Mouse (Mus musculus) lung, embryonic 16.5 days (tissue): ENCODE results near the gene Gm3435. TPM values are rescaled to one million over a fixed set of nuclear protein-coding genes. Genes with fewer than 3 reads are reported as not detected.

Experiments
- ATAC-seq: fragments of 200-750 bp; cut with Nextera tagmentation; 2 replicates; pipeline ENCODE4 v1.8.0; 2017; ENCODE audit warnings: low read depth, mild to moderate bottlenecking, moderate library complexity
- H3K27ac ChIP-seq: fragments of 300-500 bp; sonication (generic); 2 replicates; pipeline ENCODE4 v1.5.1; 2014; ENCODE audit warnings: mild to moderate bottlenecking, control low read depth, low read length
- H3K27me3 ChIP-seq: fragments of 300-500 bp; sonication (generic); 2 replicates; pipeline ENCODE4 v1.6.1; 2014; ENCODE audit warnings: low read depth, low read length, mixed read lengths; ENCODE audit not compliant: control insufficient read depth, insufficient read depth
- H3K36me3 ChIP-seq: fragments of 300-500 bp; sonication (generic); 2 replicates; pipeline ENCODE4 v1.6.1; 2014; ENCODE audit warnings: low read length; ENCODE audit not compliant: control insufficient read depth, insufficient read depth
- H3K4me1 ChIP-seq: fragments of 300-500 bp; sonication (generic); replicated peaks from 2 replicates; pipeline ENCODE4 v1.6.1; 2014; ENCODE audit warnings: low read length, mixed read lengths; ENCODE audit not compliant: control insufficient read depth, insufficient read depth
- H3K4me2 ChIP-seq: fragments of 300-500 bp; sonication (generic); 2 replicates; pipeline ENCODE4 v1.6.1; 2014; ENCODE audit warnings: low read depth, low read length, control low read depth
- H3K4me3 ChIP-seq: fragments of 300-500 bp; sonication (generic); 2 replicates; pipeline ENCODE4 v1.5.1; 2014; ENCODE audit warnings: mild to moderate bottlenecking, low read length, control low read depth
- H3K9ac ChIP-seq: fragments of 300-500 bp; sonication (generic); 2 replicates; pipeline ENCODE4 v1.6.1; 2014; ENCODE audit warnings: low read length, control low read depth
- H3K9me3 ChIP-seq: fragments of 300-500 bp; sonication (generic); 2 replicates; pipeline ENCODE4 v1.6.1; 2016; ENCODE audit warnings: low read length; ENCODE audit not compliant: control insufficient read depth
- WGBS: fragments of 180-500 bp; shearing (Covaris S2); extraction: QIAGEN DNeasy Blood & Tissue Kit; methylation state at CpG from one replicate; pipeline ENCODE4 v1.1.7; 2014; 5-methylcytosine and 5-hydroxymethylcytosine counted together
- polyA plus RNA-seq: library from polyadenylated mRNA; unstranded; fragments of >200 nt; fragmentation: Nextera tagmentation; extraction: Ambion mirVana; gene quantifications from 2 replicates; pipeline ENCODE4 v1.2.1, GENCODE M21; 2015

The Gm3435 gene
- polyA plus RNA-seq, 1 experiment from 2014 or later, result 9.7 TPM

DNA sequence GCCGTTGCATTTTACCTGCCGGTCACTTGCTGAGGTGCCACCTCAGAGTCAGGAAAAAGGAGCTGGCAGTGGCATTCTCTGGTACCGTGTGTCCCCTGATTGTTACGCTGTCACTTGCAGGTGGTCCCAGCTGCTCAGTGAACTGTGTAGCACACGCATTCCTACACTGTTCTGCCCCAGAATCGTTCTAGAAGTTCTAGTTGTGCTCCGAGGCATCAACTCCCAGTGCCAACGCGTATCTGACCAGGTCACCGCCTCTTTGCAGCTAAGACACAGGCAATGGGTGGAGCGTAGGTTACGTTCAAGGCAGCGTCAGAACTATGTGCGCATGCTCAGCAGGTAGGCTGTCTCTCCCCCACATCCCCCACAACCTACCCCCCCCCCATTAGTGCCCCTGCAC is 49.7 kb downstream of the Gm3435 start:
- H3K4me2 ChIP-seq, result no peak overlapping the region
- H3K4me3 ChIP-seq, result no peak overlapping the region
- H3K36me3 ChIP-seq, result peaks cover 5% of the 10 kb centered on the region; the same call in 1 of the 2 replicates
- no peak for ATAC-seq
- WGBS, result 94% methylated on average over 14 of the region's 14 CpGs
- H3K4me1 ChIP-seq, result no peaks in the 10 kb centered on the region; the same call in 1 of the 2 replicates
- no peak overlapping the region for H3K9ac ChIP-seq
- no peak overlapping the region for H3K27ac ChIP-seq
- H3K9me3 ChIP-seq, result no peaks in the 10 kb centered on the region
- H3K27me3 ChIP-seq, result no peaks in the 10 kb centered on the region

DNA sequence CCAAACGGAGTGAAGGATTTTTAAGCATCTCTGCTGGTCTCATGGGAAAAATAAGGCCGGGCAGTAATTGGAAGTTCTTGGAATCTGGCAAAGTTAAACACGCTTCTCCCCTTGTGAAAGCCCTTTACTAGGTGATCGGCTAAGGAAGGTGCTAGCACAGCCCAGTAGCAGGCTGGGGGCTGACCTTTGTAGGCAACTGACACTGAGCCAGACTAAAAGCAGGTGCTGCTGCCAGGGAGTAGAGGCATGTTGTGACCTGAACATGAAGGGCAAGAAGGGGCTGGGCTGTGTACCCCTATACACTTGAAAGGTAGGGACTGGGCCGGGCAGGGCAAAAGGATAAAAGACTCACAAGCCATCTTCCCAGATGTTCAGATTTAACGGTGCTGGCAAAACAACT is 50.4 kb downstream of the Gm3435 start:
- no peak for ATAC-seq
- no peaks in the 10 kb centered on the region; the same call in 1 of the 2 replicates for H3K4me1 ChIP-seq
- H3K4me3 ChIP-seq, result no peak overlapping the region
- peaks cover 5% of the 10 kb centered on the region; the same call in 1 of the 2 replicates for H3K36me3 ChIP-seq
- H3K4me2 ChIP-seq, result no peak overlapping the region
- H3K9me3 ChIP-seq, result no peaks in the 10 kb centered on the region
- H3K27me3 ChIP-seq, result no peaks in the 10 kb centered on the region
- H3K9ac ChIP-seq, result no peak overlapping the region
- no peak overlapping the region for H3K27ac ChIP-seq
- WGBS, result 90% methylated on average over 6 of the region's 6 CpGs

DNA sequence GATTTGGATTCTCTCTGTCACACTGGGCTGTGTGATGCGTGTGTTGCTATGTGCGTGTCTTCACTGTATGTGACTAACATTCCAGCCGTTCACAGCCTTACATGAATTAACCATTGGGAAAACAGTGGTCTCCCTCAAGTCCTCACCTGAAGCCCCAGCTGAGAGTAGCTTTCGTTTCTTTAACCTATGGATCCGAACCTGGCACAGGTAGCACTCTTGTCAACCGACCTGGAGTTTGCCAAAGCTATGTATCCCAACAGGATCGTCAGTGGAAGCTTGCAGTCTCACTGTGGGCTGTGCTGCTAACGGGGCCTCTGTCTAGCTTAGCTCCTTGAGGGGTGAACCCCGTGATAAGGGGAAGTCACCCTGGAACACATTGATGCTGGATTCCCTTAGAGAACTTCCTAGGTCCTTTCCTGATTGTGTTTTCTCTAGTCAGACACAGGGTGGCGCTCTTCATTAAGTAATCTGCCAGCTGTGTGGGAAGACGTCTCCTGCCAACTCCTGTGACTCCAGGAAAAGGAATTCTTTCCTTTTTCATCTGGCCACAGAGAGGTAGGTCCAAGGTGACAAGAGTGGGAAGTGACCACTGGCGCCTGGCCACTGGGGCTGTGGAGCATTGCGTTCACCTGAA is 55.5 kb downstream of the Gm3435 start:
- H3K9me3 ChIP-seq, result no peaks in the 10 kb centered on the region
- H3K4me1 ChIP-seq, result peaks cover 8% of the 10 kb centered on the region
- H3K4me2 ChIP-seq, result no peak overlapping the region
- no peak overlapping the region for H3K9ac ChIP-seq
- H3K36me3 ChIP-seq, result peaks cover 3% of the 10 kb centered on the region; the same call in 1 of the 2 replicates
- peak; percentile 53 for ATAC-seq
- H3K27ac ChIP-seq, result no peak overlapping the region
- H3K4me3 ChIP-seq, result no peak overlapping the region
- WGBS, result 39% methylated on average over 13 of the region's 13 CpGs
- H3K27me3 ChIP-seq, result no peaks in the 10 kb centered on the region

DNA sequence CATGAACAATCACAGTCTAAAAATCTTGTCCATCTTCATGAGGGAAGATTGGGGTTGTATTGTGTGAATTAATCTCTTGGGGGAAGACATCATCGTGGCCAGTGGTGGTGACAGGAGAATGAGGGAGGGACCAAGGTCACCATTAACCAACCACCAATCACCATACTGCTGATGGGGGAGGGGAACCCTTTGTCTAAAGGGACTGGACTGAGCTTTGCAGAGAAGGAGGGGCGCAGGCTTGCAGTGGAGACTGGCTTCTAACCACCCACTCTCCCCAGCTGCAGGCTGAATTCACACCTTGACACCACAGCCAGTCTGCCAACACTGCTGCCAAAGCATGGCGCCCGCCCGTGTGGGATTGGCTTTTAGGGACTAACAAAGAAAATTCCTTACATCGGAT is 56.1 kb downstream of the Gm3435 start:
- no peaks in the 10 kb centered on the region for H3K27me3 ChIP-seq
- peak; percentile 42 for ATAC-seq
- no peak overlapping the region for H3K27ac ChIP-seq
- no peaks in the 10 kb centered on the region for H3K9me3 ChIP-seq
- H3K36me3 ChIP-seq, result peaks cover 3% of the 10 kb centered on the region; the same call in 1 of the 2 replicates
- H3K4me3 ChIP-seq, result no peak overlapping the region
- 0 out of 2 replicates have a peak overlapping the region, but pooled peaks have one; percentile 7 for H3K9ac ChIP-seq
- peaks cover 8% of the 10 kb centered on the region for H3K4me1 ChIP-seq
- WGBS, result 52% methylated on average over 6 of the region's 6 CpGs
- no peak overlapping the region for H3K4me2 ChIP-seq

DNA sequence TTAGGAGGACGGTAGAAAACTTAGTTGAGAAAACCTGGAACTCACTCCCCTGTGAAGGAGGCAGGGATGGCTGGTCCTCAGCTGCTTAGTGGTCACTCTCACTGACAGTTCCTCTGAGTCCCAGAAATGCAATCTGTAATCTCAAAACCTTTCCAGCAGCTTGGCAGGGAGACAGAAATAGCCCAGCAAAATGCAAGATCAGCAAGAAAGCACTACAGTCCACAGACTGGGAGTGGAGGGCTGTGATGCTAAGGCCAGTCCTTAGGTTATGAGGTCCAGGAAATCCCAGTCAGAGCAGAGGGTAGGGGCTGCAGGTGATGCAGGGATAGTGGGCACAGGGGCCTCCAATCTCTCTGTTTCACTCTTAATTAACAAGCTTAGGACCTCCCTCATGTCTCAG is 56.9 kb downstream of the Gm3435 start:
- WGBS, result 65% methylated on average over 1 of the region's 1 CpGs
- H3K27ac ChIP-seq, result no peak overlapping the region
- H3K36me3 ChIP-seq, result no peaks in the 10 kb centered on the region
- H3K4me3 ChIP-seq, result no peak overlapping the region
- no peak overlapping the region for H3K4me2 ChIP-seq
- peaks cover 8% of the 10 kb centered on the region for H3K4me1 ChIP-seq
- ATAC-seq, result no peak
- H3K9me3 ChIP-seq, result no peaks in the 10 kb centered on the region
- H3K27me3 ChIP-seq, result no peaks in the 10 kb centered on the region
- no peak overlapping the region for H3K9ac ChIP-seq

DNA sequence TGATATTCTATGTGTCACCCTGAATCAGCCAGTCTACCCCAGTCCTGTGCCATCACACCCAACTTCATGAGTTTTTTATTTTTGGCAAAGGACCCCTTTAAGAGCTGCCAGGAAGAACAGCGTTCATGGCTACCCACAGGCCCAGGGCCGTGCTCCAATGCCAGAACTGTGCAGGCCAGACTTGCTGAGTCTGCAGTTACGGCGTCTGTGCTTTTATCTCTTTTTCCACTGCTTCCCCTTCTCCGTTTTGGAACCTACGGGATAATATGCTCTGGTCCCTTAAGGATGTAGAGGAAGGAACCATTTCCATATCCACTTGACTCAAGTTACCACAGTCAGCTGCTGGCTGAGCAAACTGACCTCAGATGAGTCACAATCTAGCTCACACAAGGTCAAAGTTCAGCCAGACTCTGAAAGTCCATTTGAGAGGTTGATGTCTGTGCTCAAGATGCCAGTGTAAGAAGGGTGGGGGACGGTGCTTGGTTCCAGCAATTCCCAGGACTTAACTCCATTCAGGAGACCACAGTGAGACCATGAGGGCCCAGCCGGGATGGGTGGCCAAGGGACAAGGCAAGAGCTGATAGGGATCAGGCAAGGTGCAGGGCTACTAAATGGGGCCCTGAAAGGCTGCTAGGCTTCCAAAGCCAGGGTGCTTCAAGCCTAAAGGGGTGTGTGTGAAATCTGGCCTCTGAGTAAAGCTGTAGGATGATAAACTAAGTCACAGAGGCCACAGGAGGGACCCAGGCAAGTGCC is 58.2 kb downstream of the Gm3435 start:
- Histone ChIP-seq H3K4me2 (no peak overlapping the region), H3K9ac (no peak overlapping the region), H3K4me3 (no peak overlapping the region), H3K27me3 (no peaks in the 10 kb centered on the region), H3K9me3 (no peaks in the 10 kb centered on the region), H3K4me1 (peaks cover 8% of the 10 kb centered on the region), H3K36me3 (no peaks in the 10 kb centered on the region), H3K27ac (no peak overlapping the region)
- WGBS, result 46% methylated on average over 8 of the region's 8 CpGs
- ATAC-seq, result no peak

DNA sequence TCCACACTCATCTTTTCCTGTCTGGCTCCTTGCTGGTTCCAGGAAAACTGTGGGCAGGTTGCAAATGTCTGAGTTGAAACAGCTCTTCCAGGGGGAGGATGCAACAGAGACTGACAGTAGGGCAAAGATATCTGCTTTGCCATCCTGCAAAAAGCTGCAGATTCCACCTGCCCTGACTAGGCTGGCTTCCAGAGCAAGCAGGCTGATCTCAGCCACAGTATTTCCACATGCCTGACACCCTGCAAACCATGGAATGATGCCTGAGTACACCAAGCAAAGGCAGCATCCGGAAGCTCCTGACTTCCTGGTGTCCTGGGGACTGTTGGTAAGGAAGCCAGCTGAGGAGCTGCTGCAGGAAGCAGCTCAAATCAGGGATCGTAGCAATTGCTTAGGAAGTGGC is 59.1 kb downstream of the Gm3435 start:
- Histone ChIP-seq H3K9me3 (no peaks in the 10 kb centered on the region), H3K9ac (no peak overlapping the region), H3K4me3 (no peak overlapping the region), H3K4me2 (no peak overlapping the region), H3K27me3 (no peaks in the 10 kb centered on the region), H3K4me1 (peaks cover 8% of the 10 kb centered on the region), H3K27ac (no peak overlapping the region), H3K36me3 (no peaks in the 10 kb centered on the region)
- WGBS, result 37% methylated on average over 2 of the region's 2 CpGs
- ATAC-seq, result no peak

Other genes starting within 250 kb of the Gm3435 start
- gene Wdr27, start 67.0 kb upstream of the Gm3435 start, polyA plus RNA-seq, result 11.1 and 13.1 TPM in 2 replicates
- gene 1600012H06Rik, start 67.0 kb upstream of the Gm3435 start, polyA plus RNA-seq, result 41.7 and 43.5 TPM in 2 replicates
- 36.1 and 36.6 TPM in 2 replicates for gene Phf10, start 48.9 kb upstream of the Gm3435 start, polyA plus RNA-seq
- 8.3 and 8.7 TPM in 2 replicates for gene 9030025P20Rik, start 31.7 kb upstream of the Gm3435 start, polyA plus RNA-seq
- 1.6 and 1.8 TPM in 2 replicates for gene Gm3417, start 31.4 kb upstream of the Gm3435 start, polyA plus RNA-seq
- gene Ermard, start 31.0 kb downstream of the Gm3435 start, polyA plus RNA-seq, result 85.1 and 91.1 TPM in 2 replicates
- gene Tcte3, start 31.3 kb downstream of the Gm3435 start, polyA plus RNA-seq, result 0.65 and 0.95 TPM in 2 replicates
- 2.7 and 3.1 TPM in 2 replicates for gene Gm3448, start 31.4 kb downstream of the Gm3435 start, polyA plus RNA-seq